Mouse (Mus musculus) olfactory bulb, adult 2 months (tissue): ENCODE measurements around the gene Sult2b1.
A peak's percentile ranks its signal among the peaks of the same experiment; 100 is the strongest.

ENCODE experiments used
- CTCF ChIP-seq: fragments of 200-500 bp; IDR thresholded peaks from 2 replicates; pipeline ENCODE4 v1.5.1; 2012; ENCODE audit warnings: low read depth, mild to moderate bottlenecking, low read length, moderate library complexity; ENCODE audit not compliant: insufficient read depth
- POLR2A ChIP-seq: fragments of 200-500 bp; IDR thresholded peaks from 2 replicates; pipeline ENCODE4 v1.6.1; 2012; ENCODE audit warnings: mild to moderate bottlenecking, low read depth, low read length, moderate library complexity; ENCODE audit not compliant: insufficient read depth

- TF ChIP-seq CTCF (no peak), POLR2A (peak; percentile 39; the same call in 1 of the 2 replicates)
Measured at GRCm38 (mm10) chr7:45700301-45701015, 84.0 kb downstream of the Sult2b1 start.
